Mouse (Mus musculus): ENCODE data around the gene Inpp5b. TPM values are rescaled to one million over a fixed set of nuclear protein-coding genes. Genes with fewer than 3 reads are reported as not detected.

The Inpp5b gene
- total and polyA plus RNA-seq, 2 experiments = 15.3 to 25.7 TPM

DNA sequence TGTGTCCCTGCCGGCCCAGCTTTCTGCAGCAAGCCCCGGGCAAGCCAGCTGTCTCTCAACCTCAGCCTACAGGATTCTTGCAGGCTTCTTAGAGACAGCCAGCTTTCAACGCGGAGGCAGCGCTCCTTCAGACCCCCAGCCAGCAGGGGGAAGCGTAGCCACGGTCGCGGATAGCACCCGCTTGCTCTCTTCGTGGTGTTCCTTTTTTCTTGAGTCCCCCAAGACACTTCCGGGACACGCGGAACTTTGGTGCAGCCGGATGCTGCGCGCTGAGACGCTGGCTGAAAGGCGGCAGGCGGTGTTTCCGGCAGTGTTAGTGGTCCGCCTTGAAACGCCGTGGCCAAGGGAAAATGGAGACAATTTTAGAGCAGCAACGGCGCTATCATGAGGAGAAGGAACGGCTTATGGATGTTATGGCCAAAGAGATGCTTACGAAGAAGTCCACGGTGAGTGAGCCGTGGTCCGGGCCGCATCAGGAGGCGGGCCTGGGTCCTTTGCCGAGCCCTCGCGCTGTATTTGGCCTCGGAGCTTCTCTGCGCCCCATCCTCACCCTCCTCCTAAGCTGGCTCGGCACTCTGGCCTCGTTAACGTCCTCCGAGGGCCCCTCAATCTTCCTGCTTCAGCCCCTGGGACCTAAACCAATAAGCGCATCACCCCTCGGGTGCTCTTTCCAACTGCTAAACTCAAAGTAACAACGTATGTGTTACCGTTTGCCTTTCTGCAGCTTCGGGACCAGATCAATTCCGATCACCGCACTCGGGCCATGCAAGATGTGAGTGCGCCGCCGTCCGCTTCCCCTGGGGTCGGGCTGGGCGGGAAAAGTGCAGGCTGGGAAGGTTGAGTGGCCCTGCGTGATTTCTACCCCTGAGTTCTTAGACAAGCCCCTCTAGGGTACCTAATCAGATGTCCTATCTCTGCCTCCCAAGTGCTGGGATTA is 26.8 kb upstream of the Inpp5b start, which contains the start of gene Sf3a3:
Sf3a3 (plus strand) TSS at position 232 of the 937 bp plus-strand sequence.
- 0 out of 2 replicates have a peak within 1 kb of the TSS, but pooled peaks have one; percentile 22 for H3K27ac ChIP-seq (replicated peaks; ENCODE audit: insufficient read depth, low read depth, low read length)
- under 1% methylated on average over 57 of the region's 57 CpGs for WGBS
- peaks cover 8% of the 10 kb centered on the region for H3K4me1 ChIP-seq (ENCODE audit: control insufficient read depth, insufficient read depth, low read length)
- peak; percentile 36; the same call in 1 of the 2 replicates for TF ChIP-seq POLR2A (IDR thresholded peaks at IDR 0.05; ENCODE audit: extremely low read depth, insufficient read depth, low read length)
- TF ChIP-seq CTCF (IDR thresholded peaks at IDR 0.05; ENCODE audit: low read depth, low read length) = peak; percentile 89
- peaks cover 25% of the 10 kb centered on the region for H3K36me3 ChIP-seq (ENCODE audit: control insufficient read depth, insufficient read depth, low read length)
- peak within 1 kb of the TSS; percentile 80 for H3K4me3 ChIP-seq (ENCODE audit: insufficient read depth, low read depth, low read length)
- H3K79me2 ChIP-seq (ENCODE audit: control insufficient read depth, insufficient read depth, low read length) = peaks cover 16% of the 10 kb centered on the region; the same call in 1 of the 2 replicates
- peak within 1 kb of the TSS; percentile 85 for H3K9ac ChIP-seq (ENCODE audit: low read depth, low read length)
- DNase-seq (ENCODE audit: extremely low read depth, low read depth, low spot score) = peak; percentile 89
- H3K27me3 ChIP-seq (ENCODE audit: control insufficient read depth, insufficient read depth, low read length) = no peaks in the 10 kb centered on the region

DNA sequence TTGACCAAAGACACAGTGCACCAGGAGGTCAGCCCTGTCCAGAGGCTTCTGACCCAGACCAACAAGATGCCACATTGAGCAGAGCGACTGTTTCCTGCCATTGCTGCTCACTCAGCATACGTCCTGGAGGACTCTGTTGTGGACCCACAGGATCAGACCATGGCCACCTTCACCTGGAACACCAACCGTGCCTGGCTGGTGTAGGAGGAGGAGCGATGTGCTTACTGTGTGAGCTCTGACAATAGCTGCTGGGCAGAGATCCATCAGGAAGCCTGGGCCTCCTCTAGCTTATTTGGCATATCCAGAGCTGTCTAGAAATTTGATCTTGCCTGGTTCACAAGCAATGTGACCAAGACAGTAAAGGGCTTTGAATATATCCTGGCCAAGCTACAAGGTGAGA is 22.5 kb upstream of the Inpp5b start:
- H3K27me3 ChIP-seq (ENCODE audit: control insufficient read depth, insufficient read depth, low read length) = no peaks in the 10 kb centered on the region
- DNase-seq (ENCODE audit: extremely low read depth, low read depth, low spot score) = no peak
- no peak overlapping the region for H3K4me3 ChIP-seq (ENCODE audit: insufficient read depth, low read depth, low read length)
- no peak for TF ChIP-seq POLR2A (IDR thresholded peaks at IDR 0.05; ENCODE audit: extremely low read depth, insufficient read depth, low read length)
- H3K27ac ChIP-seq (replicated peaks; ENCODE audit: insufficient read depth, low read depth, low read length) = no peak overlapping the region
- H3K36me3 ChIP-seq (ENCODE audit: control insufficient read depth, insufficient read depth, low read length) = peaks cover 54% of the 10 kb centered on the region
- peaks cover 5% of the 10 kb centered on the region for H3K4me1 ChIP-seq (ENCODE audit: control insufficient read depth, insufficient read depth, low read length)
- H3K79me2 ChIP-seq (ENCODE audit: control insufficient read depth, insufficient read depth, low read length) = peaks cover 16% of the 10 kb centered on the region; the same call in 1 of the 2 replicates
- no peak overlapping the region for H3K9ac ChIP-seq (ENCODE audit: low read depth, low read length)
- 93% methylated on average over 4 of the region's 4 CpGs for WGBS

DNA sequence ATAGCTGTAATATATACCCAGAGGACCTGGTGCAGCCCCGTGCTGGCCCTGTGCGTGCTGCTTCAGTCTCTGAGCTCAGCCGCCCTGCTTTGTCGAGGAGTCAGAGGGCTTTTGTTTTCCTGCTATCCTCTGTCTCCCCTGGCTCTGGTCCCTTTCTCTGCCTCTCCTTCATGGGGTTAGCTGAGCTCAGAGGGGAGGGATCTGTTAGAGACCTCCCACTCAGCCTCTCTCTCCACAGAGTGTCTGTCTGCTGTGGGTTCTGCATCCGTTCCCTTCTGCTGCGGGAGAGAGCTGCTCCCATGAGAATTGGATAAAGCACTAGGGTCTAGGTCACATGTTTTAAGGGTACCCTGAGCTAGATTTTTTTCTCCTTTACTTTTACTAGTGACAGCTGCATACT is 15.5 kb upstream of the Inpp5b start:
- Histone ChIP-seq H3K27ac (replicated peaks; ENCODE audit: insufficient read depth, low read depth, low read length) (no peak overlapping the region), H3K27me3 (ENCODE audit: control insufficient read depth, insufficient read depth, low read length) (no peaks in the 10 kb centered on the region), H3K4me3 (ENCODE audit: insufficient read depth, low read depth, low read length) (no peak overlapping the region), H3K36me3 (ENCODE audit: control insufficient read depth, insufficient read depth, low read length) (peaks cover 65% of the 10 kb centered on the region), H3K9ac (ENCODE audit: low read depth, low read length) (no peak overlapping the region), H3K79me2 (ENCODE audit: control insufficient read depth, insufficient read depth, low read length) (no peaks in the 10 kb centered on the region), H3K4me1 (ENCODE audit: control insufficient read depth, insufficient read depth, low read length) (no peaks in the 10 kb centered on the region)
- no peak for DNase-seq (ENCODE audit: extremely low read depth, low read depth, low spot score)
- 91% methylated on average over 6 of the region's 6 CpGs for WGBS
- no peak for TF ChIP-seq POLR2A (IDR thresholded peaks at IDR 0.05; ENCODE audit: extremely low read depth, insufficient read depth, low read length)
- TF ChIP-seq CTCF (IDR thresholded peaks at IDR 0.05; ENCODE audit: low read depth, low read length) = no peak

- no peak overlapping the region for H3K9ac ChIP-seq (ENCODE audit: low read depth, low read length)
- DNase-seq (ENCODE audit: extremely low read depth, low read depth, low spot score) = no peak
- H3K4me3 ChIP-seq (ENCODE audit: insufficient read depth, low read depth, low read length) = no peak overlapping the region
- no peaks in the 10 kb centered on the region for H3K27me3 ChIP-seq (ENCODE audit: control insufficient read depth, insufficient read depth, low read length)
- no peaks in the 10 kb centered on the region for H3K79me2 ChIP-seq (ENCODE audit: control insufficient read depth, insufficient read depth, low read length)
- TF ChIP-seq CTCF (IDR thresholded peaks at IDR 0.05; ENCODE audit: low read depth, low read length) (no peak), POLR2A (IDR thresholded peaks at IDR 0.05; ENCODE audit: extremely low read depth, insufficient read depth, low read length) (no peak)
- WGBS = 85% methylated on average over 2 of the region's 2 CpGs
- H3K27ac ChIP-seq (replicated peaks; ENCODE audit: insufficient read depth, low read depth, low read length) = no peak overlapping the region
- H3K4me1 ChIP-seq (ENCODE audit: control insufficient read depth, insufficient read depth, low read length) = peaks cover 6% of the 10 kb centered on the region
- H3K36me3 ChIP-seq (ENCODE audit: control insufficient read depth, insufficient read depth, low read length) = peaks cover under 1% of the 10 kb centered on the region; the same call in 1 of the 2 replicates
Observed at GRCm38 (mm10) chr4:124736952-124737351, 4.7 kb upstream of the Inpp5b start.

GRCm38 (mm10) chr4:124737486-124737885 is 4.2 kb upstream of the Inpp5b start:
- H3K79me2 ChIP-seq (ENCODE audit: control insufficient read depth, insufficient read depth, low read length) = no peaks in the 10 kb centered on the region
- WGBS = 72% methylated on average over 5 of the region's 5 CpGs
- no peak overlapping the region for H3K9ac ChIP-seq (ENCODE audit: low read depth, low read length)
- no peak for DNase-seq (ENCODE audit: extremely low read depth, low read depth, low spot score)
- TF ChIP-seq POLR2A (IDR thresholded peaks at IDR 0.05; ENCODE audit: extremely low read depth, insufficient read depth, low read length) (no peak), CTCF (IDR thresholded peaks at IDR 0.05; ENCODE audit: low read depth, low read length) (no peak)
- no peak overlapping the region for H3K27ac ChIP-seq (replicated peaks; ENCODE audit: insufficient read depth, low read depth, low read length)
- H3K4me3 ChIP-seq (ENCODE audit: insufficient read depth, low read depth, low read length) = no peak overlapping the region
- H3K4me1 ChIP-seq (ENCODE audit: control insufficient read depth, insufficient read depth, low read length) = peaks cover 9% of the 10 kb centered on the region
- no peaks in the 10 kb centered on the region for H3K27me3 ChIP-seq (ENCODE audit: control insufficient read depth, insufficient read depth, low read length)
- H3K36me3 ChIP-seq (ENCODE audit: control insufficient read depth, insufficient read depth, low read length) = no peaks in the 10 kb centered on the region

GRCm38 (mm10) chr4:124738013-124738412 is 3.6 kb upstream of the Inpp5b start:
- H3K27me3 ChIP-seq (ENCODE audit: control insufficient read depth, insufficient read depth, low read length) = no peaks in the 10 kb centered on the region
- TF ChIP-seq POLR2A (IDR thresholded peaks at IDR 0.05; ENCODE audit: extremely low read depth, insufficient read depth, low read length) (no peak), CTCF (IDR thresholded peaks at IDR 0.05; ENCODE audit: low read depth, low read length) (no peak)
- 66% methylated on average over 4 of the region's 4 CpGs for WGBS

More at GRCm38 (mm10) chr4:124738013-124738412, 3.6 kb upstream of the Inpp5b start:
- DNase-seq (ENCODE audit: extremely low read depth, low read depth, low spot score) = no peak
- Histone ChIP-seq H3K27ac (replicated peaks; ENCODE audit: insufficient read depth, low read depth, low read length) (no peak overlapping the region), H3K4me1 (ENCODE audit: control insufficient read depth, insufficient read depth, low read length) (peaks cover 12% of the 10 kb centered on the region), H3K79me2 (ENCODE audit: control insufficient read depth, insufficient read depth, low read length) (no peaks in the 10 kb centered on the region), H3K4me3 (ENCODE audit: insufficient read depth, low read depth, low read length) (no peak overlapping the region), H3K9ac (ENCODE audit: low read depth, low read length) (no peak overlapping the region), H3K36me3 (ENCODE audit: control insufficient read depth, insufficient read depth, low read length) (no peaks in the 10 kb centered on the region)
